Comparison of ENCODE assay signal across 10 mouse cellular contexts in the genomic region with DNA sequence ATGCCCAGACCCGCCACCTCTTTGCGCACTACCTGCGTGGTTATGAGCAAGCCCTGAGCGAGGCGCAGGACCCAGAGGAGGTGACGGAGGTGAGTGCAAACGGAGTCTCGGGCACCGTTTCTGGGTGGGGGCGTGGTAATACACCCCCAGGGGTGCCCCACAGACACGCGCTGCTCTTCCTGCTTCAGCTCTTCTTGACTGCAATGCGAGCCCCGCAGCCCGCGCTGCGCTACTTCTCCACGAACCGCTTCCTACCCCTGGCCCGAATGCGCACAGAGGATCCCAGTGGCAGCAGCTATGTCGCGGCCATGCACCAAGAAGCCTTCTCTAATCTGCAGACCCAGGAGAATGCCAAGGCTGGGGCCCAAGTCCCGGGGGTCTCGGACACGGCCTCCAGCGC. TPM values are rescaled to one million over a fixed set of nuclear protein-coding genes. Genes with fewer than 3 reads are reported as not detected.
DNase-seq lines count a peak whose midpoint lies in the region; ATAC-seq lines count a peak whose summit lies in the region.
"Had no signal": no experiment of that assay in that cellular context is flagged by ENCODE, and none has a peak within 500 bp of the region (broad histone marks: within the 10 kb centered on the region; RNA-seq: fewer than 3 reads in every experiment).

No protein-coding gene starts in this region.

- ATAC-seq in heart, embryonic 14.5 days (ENCODE audit: insufficient number of reproducible peaks, insufficient read depth, low FRiP score, low read depth), result no peak
- ATAC-seq in embryonic facial prominence, embryonic 14.5 days (ENCODE audit: low read depth), result no peak
- no peak for ATAC-seq in liver, embryonic 13.5 days (ENCODE audit: low read depth)
- no peak for ATAC-seq in inflammation-experienced regulatory T-cells, adult 6 months

- no peak for DNase-seq in heart, adult 18-20 months
- DNase-seq in ES-CJ7 (ENCODE audit: low read depth, low spot score), result peak; percentile 46
- DNase-seq in embryonic facial prominence, embryonic 14.5 days (ENCODE audit: low spot score), result no peak
- no peak for DNase-seq in liver, embryonic 13.5 days
- DNase-seq in embryo, embryonic 9.5 days (ENCODE audit: extremely low spot score), result no peak
- DNase-seq in adrenal gland, postnatal 4 days (ENCODE audit: low spot score in 2 of 2), result no peak
- DNase-seq: kidney, postnatal 36 days had no signal

- 5% methylated on average over 27 of the region's 27 CpGs for WGBS in heart, embryonic 14.5 days
- 4% methylated on average over 25 of the region's 27 CpGs for WGBS in embryonic facial prominence, embryonic 14.5 days
- 4% methylated on average over 27 of the region's 27 CpGs for WGBS in liver, embryonic 13.5 days (ENCODE audit: insufficient replicate concordance)

- no peaks in the 10 kb centered on the region for H3K9me3 ChIP-seq in heart, embryonic 14.5 days (ENCODE audit: control insufficient read depth, low read length)
- no peaks in the 10 kb centered on the region for H3K9me3 ChIP-seq in embryonic facial prominence, embryonic 14.5 days (ENCODE audit: control insufficient read depth, low read length)
- H3K9me3 ChIP-seq in liver, embryonic 13.5 days (replicated peaks), result no peaks in the 10 kb centered on the region

- no peak overlapping the region for H3K27ac ChIP-seq in heart, embryonic 14.5 days (replicated peaks in 1 of 2; ENCODE audit: control insufficient read depth in 1 of 2, insufficient read depth in 1 of 2, low read depth in 2 of 2, low read length in 2 of 2)
- H3K27ac ChIP-seq in embryonic facial prominence, embryonic 14.5 days (replicated peaks; ENCODE audit: low read depth, low read length), result no peak overlapping the region
- no peak overlapping the region for H3K27ac ChIP-seq in liver, embryonic 13.5 days

- H3K4me3 ChIP-seq in heart, embryonic 14.5 days (ENCODE audit: control insufficient read depth in 1 of 2, insufficient read depth in 1 of 2, low read depth in 1 of 2, low read length in 2 of 2), result peak overlapping the region in 1 of 2 experiments; percentile 24; a peak in 2 of 4 replicates
- peak overlapping the region; percentile 25 for H3K4me3 ChIP-seq in embryonic facial prominence, embryonic 14.5 days (ENCODE audit: low read depth, low read length)
- H3K4me3 ChIP-seq in liver, embryonic 13.5 days (replicated peaks), result peak overlapping the region; percentile 14
- H3K4me3 ChIP-seq: myocyte had no signal

- peaks cover 8% of the 10 kb centered on the region for H3K36me3 ChIP-seq in heart, embryonic 14.5 days (ENCODE audit: control insufficient read depth, insufficient read depth, low read length)
- H3K36me3 ChIP-seq in embryonic facial prominence, embryonic 14.5 days (ENCODE audit: control insufficient read depth, insufficient read depth, low read length), result no peaks in the 10 kb centered on the region
- peaks cover 5% of the 10 kb centered on the region; the same call in 1 of the 2 replicates for H3K36me3 ChIP-seq in liver, embryonic 13.5 days

- peaks cover 11 to 17% of the 10 kb centered on the region in 2 experiments for H3K4me1 ChIP-seq in heart, embryonic 14.5 days (ENCODE audit: control insufficient read depth in 2 of 2, insufficient read depth in 2 of 2, low read length in 2 of 2)
- H3K4me1 ChIP-seq in embryonic facial prominence, embryonic 14.5 days (ENCODE audit: control insufficient read depth, insufficient read depth, low read length), result peaks cover 7% of the 10 kb centered on the region
- peaks cover 49% of the 10 kb centered on the region for H3K4me1 ChIP-seq in liver, embryonic 13.5 days (replicated peaks)

- H3K27me3 ChIP-seq in heart, embryonic 14.5 days (ENCODE audit: control insufficient read depth, insufficient read depth, low read length), result peaks cover 46% of the 10 kb centered on the region
- peaks cover 49% of the 10 kb centered on the region for H3K27me3 ChIP-seq in embryonic facial prominence, embryonic 14.5 days (replicated peaks; ENCODE audit: control insufficient read depth, insufficient read depth, low read length)
- peaks cover 60% of the 10 kb centered on the region for H3K27me3 ChIP-seq in liver, embryonic 13.5 days

- peak overlapping the region; percentile 34; the same call in 1 of the 2 replicates for H3K9ac ChIP-seq in heart, embryonic 14.5 days (ENCODE audit: low read length)
- peak overlapping the region; percentile 49; the same call in 1 of the 2 replicates for H3K9ac ChIP-seq in embryonic facial prominence, embryonic 14.5 days (ENCODE audit: low read depth, low read length)
- H3K9ac ChIP-seq in liver, embryonic 13.5 days, result no peak overlapping the region

- peak overlapping the region; percentile 49 for H3K4me2 ChIP-seq in heart, embryonic 14.5 days (ENCODE audit: low read length)
- H3K4me2 ChIP-seq in embryonic facial prominence, embryonic 14.5 days (ENCODE audit: low read depth, low read length), result peak overlapping the region; percentile 45
- peak overlapping the region; percentile 43 for H3K4me2 ChIP-seq in liver, embryonic 13.5 days

RNA-seq across cellular contexts. Expression of gene Hsd17b1, which starts 1.5 kb away (rescaled TPM):
- 0.30 TPM in 1 of 2 replicates, not detected in the other for polyA plus RNA-seq in heart, embryonic 14.5 days (2014; fragmentation: Nextera tagmentation; extraction: Ambion mirVana)
- total RNA-seq in heart, adult 18-20 months (2021), result under 1 TPM; 0.41 to 0.77 TPM
- polyA plus RNA-seq in embryonic facial prominence, embryonic 14.5 days (2014; fragmentation: Nextera tagmentation; extraction: Ambion mirVana), result not detected in 2 replicates
- polyA plus RNA-seq in liver, embryonic 13.5 days (2015; fragmentation: Nextera tagmentation; extraction: Ambion mirVana), result 0.14 and 0.24 TPM in 2 replicates
- polyA plus RNA-seq in inflammation-experienced regulatory T-cells, adult 6 months (2017; shearing (Covaris generic)), result under 1 TPM in 1 of 3 experiments, not detected in 2; 0.26 TPM
- total RNA-seq in adrenal gland, postnatal 4 days (2021), result under 1 TPM; 0.50 to 0.62 TPM

RNA-seq across cellular contexts. Expression of gene Coasy, which starts 2.6 kb away (rescaled TPM):
- polyA plus RNA-seq in heart, embryonic 14.5 days (2014; fragmentation: Nextera tagmentation; extraction: Ambion mirVana), result 27.4 and 31.4 TPM in 2 replicates
- 10 to 100 TPM; 17.4 to 18.8 TPM for total RNA-seq in heart, adult 18-20 months (2021)
- polyA plus RNA-seq in embryonic facial prominence, embryonic 14.5 days (2014; fragmentation: Nextera tagmentation; extraction: Ambion mirVana), result 39.1 and 40.5 TPM in 2 replicates
- polyA plus RNA-seq in liver, embryonic 13.5 days (2015; fragmentation: Nextera tagmentation; extraction: Ambion mirVana), result 23.0 and 23.2 TPM in 2 replicates
- polyA plus RNA-seq in inflammation-experienced regulatory T-cells, adult 6 months (2017; shearing (Covaris generic)), result 10 to 100 TPM; 16.5 to 21.0 (median 18.2) TPM
- total RNA-seq in adrenal gland, postnatal 4 days (2021), result 10 to 100 TPM; 59.8 to 65.6 TPM

RNA-seq across cellular contexts. Expression of gene Mlx, which starts 7.3 kb away (rescaled TPM):
- 32.4 and 35.7 TPM in 2 replicates for polyA plus RNA-seq in heart, embryonic 14.5 days (2014; fragmentation: Nextera tagmentation; extraction: Ambion mirVana)
- 10 to 100 TPM; 17.2 to 17.9 TPM for total RNA-seq in heart, adult 18-20 months (2021)
- polyA plus RNA-seq in embryonic facial prominence, embryonic 14.5 days (2014; fragmentation: Nextera tagmentation; extraction: Ambion mirVana), result 45.8 and 55.2 TPM in 2 replicates
- 32.5 and 34.4 TPM in 2 replicates for polyA plus RNA-seq in liver, embryonic 13.5 days (2015; fragmentation: Nextera tagmentation; extraction: Ambion mirVana)
- 10 to 100 TPM; 61.9 to 74.3 (median 66.5) TPM for polyA plus RNA-seq in inflammation-experienced regulatory T-cells, adult 6 months (2017; shearing (Covaris generic))
- 10 to 100 TPM; 27.3 to 27.5 TPM for total RNA-seq in adrenal gland, postnatal 4 days (2021)

RNA-seq across cellular contexts. Expression of gene Naglu, which starts 9.9 kb away (rescaled TPM):
- polyA plus RNA-seq in heart, embryonic 14.5 days (2014; fragmentation: Nextera tagmentation; extraction: Ambion mirVana), result 12.5 and 13.0 TPM in 2 replicates
- 1 to 10 TPM; 7.2 to 8.4 TPM for total RNA-seq in heart, adult 18-20 months (2021)
- 13.9 and 14.4 TPM in 2 replicates for polyA plus RNA-seq in embryonic facial prominence, embryonic 14.5 days (2014; fragmentation: Nextera tagmentation; extraction: Ambion mirVana)
- 6.0 TPM in 2 replicates for polyA plus RNA-seq in liver, embryonic 13.5 days (2015; fragmentation: Nextera tagmentation; extraction: Ambion mirVana)
- polyA plus RNA-seq in inflammation-experienced regulatory T-cells, adult 6 months (2017; shearing (Covaris generic)), result 1 to 10 TPM; 4.4 to 7.3 (median 5.7) TPM
- total RNA-seq in adrenal gland, postnatal 4 days (2021), result 10 to 100 TPM; 36.9 to 37.8 TPM

RNA-seq across cellular contexts. Expression of gene Psmc3ip, which starts 15.5 kb away (rescaled TPM):
- polyA plus RNA-seq in heart, embryonic 14.5 days (2014; fragmentation: Nextera tagmentation; extraction: Ambion mirVana), result 22.8 and 22.9 TPM in 2 replicates
- total RNA-seq in heart, adult 18-20 months (2021), result 1 to 10 TPM; 2.4 to 2.6 TPM
- 27.2 and 34.4 TPM in 2 replicates for polyA plus RNA-seq in embryonic facial prominence, embryonic 14.5 days (2014; fragmentation: Nextera tagmentation; extraction: Ambion mirVana)
- 26.4 and 27.1 TPM in 2 replicates for polyA plus RNA-seq in liver, embryonic 13.5 days (2015; fragmentation: Nextera tagmentation; extraction: Ambion mirVana)
- polyA plus RNA-seq in inflammation-experienced regulatory T-cells, adult 6 months (2017; shearing (Covaris generic)), result 10 to 100 TPM in 1 of 3 experiments, 1 to 10 TPM in 2; 7.7 to 19.7 (median 10.0) TPM
- total RNA-seq in adrenal gland, postnatal 4 days (2021), result 10 to 100 TPM; 10.3 to 11.9 TPM
